Mouse (Mus musculus) R1 (cell line): Measurements from ENCODE around the gene Stx17.

Source experiments
- DNase-seq: peaks from one replicate; pipeline ENCODE4 v3.0.0-alpha.2; 2018; ENCODE audit warnings: low read depth, low spot score

Gene Stx17

GRCm38 (mm10) chr4:48124773-48125469 lies at the start of gene Stx17:
TSS of gene Stx17 (plus strand) at chr4:48124915.
- DNase-seq, result peak; percentile 87

GRCm38 (mm10) chr4:48076693-48077471 lies 47.8 kb upstream of the Stx17 start:
- no peak for DNase-seq

- DNase-seq, result no peak
Observed at GRCm38 (mm10) chr4:48078213-48078612, 46.5 kb upstream of the Stx17 start.

- peak; percentile 41 for DNase-seq
Observed at GRCm38 (mm10) chr4:48079285-48080039, 45.3 kb upstream of the Stx17 start.

- DNase-seq, result no peak
Observed at GRCm38 (mm10) chr4:48083452-48083851, 41.3 kb upstream of the Stx17 start.

- no peak for DNase-seq
Observed at GRCm38 (mm10) chr4:48086609-48087008, 38.1 kb upstream of the Stx17 start.

GRCm38 (mm10) chr4:48087497-48087896 lies 37.2 kb upstream of the Stx17 start:
- peak; percentile 44 for DNase-seq

- no peak for DNase-seq
Observed at GRCm38 (mm10) chr4:48093221-48093620, 31.5 kb upstream of the Stx17 start.

- DNase-seq, result no peak
Observed at GRCm38 (mm10) chr4:48100217-48100616, 24.5 kb upstream of the Stx17 start.

GRCm38 (mm10) chr4:48101981-48102380 lies 22.7 kb upstream of the Stx17 start:
- no peak for DNase-seq

GRCm38 (mm10) chr4:48105387-48105786 lies 19.3 kb upstream of the Stx17 start:
- no peak for DNase-seq

GRCm38 (mm10) chr4:48107086-48107485 lies 17.6 kb upstream of the Stx17 start:
- DNase-seq, result no peak

- no peak for DNase-seq
Observed at GRCm38 (mm10) chr4:48108591-48108990, 16.1 kb upstream of the Stx17 start.

GRCm38 (mm10) chr4:48110331-48110730 lies 14.4 kb upstream of the Stx17 start:
- no peak for DNase-seq

GRCm38 (mm10) chr4:48116191-48116590 lies 8.5 kb upstream of the Stx17 start:
- peak; percentile 16 for DNase-seq

- no peak for DNase-seq
Observed at GRCm38 (mm10) chr4:48124416-48124772, 321 bp upstream of the Stx17 start.

- DNase-seq, result no peak
Observed at GRCm38 (mm10) chr4:48130314-48130713, 5.6 kb downstream of the Stx17 start.

GRCm38 (mm10) chr4:48131606-48132005 lies 6.9 kb downstream of the Stx17 start:
- no peak for DNase-seq

GRCm38 (mm10) chr4:48132721-48133120 lies 8.0 kb downstream of the Stx17 start:
- peak; percentile 37 for DNase-seq

- DNase-seq, result no peak
Observed at GRCm38 (mm10) chr4:48149492-48149891, 24.8 kb downstream of the Stx17 start.

- DNase-seq, result no peak
Observed at GRCm38 (mm10) chr4:48153229-48153628, 28.5 kb downstream of the Stx17 start.

- peak; percentile 77 for DNase-seq
Observed at GRCm38 (mm10) chr4:48155864-48156263, 31.1 kb downstream of the Stx17 start.
